Mouse (Mus musculus) testis, postnatal 10 days (tissue): ENCODE measurements at regions not wholly inside any gene's neighbourhood (a gene's known extent, or its start where the extent isn't known, plus 50 kb on each side); places are given as distances from the start of the nearest gene placed in this dataset.

ENCODE experiments used
- DNase-seq: peaks from one replicate; pipeline ENCODE4 v3.0.0; 2021; ENCODE audit warnings: low spot score

- no peak for DNase-seq
Measured at GRCm38 (mm10) chr13:97516731-97517130, 243.7 kb downstream of the Gm10260 start.

GRCm38 (mm10) chr13:97514421-97515066 is 245.9 kb downstream of the Gm10260 start:
- DNase-seq = no peak

GRCm38 (mm10) chr13:97512521-97512920 is 247.9 kb downstream of the Gm10260 start:
- DNase-seq = no peak

GRCm38 (mm10) chr13:97510431-97511261 is 249.8 kb downstream of the Gm10260 start:
- no peak for DNase-seq

GRCm38 (mm10) chr13:97504949-97505348 is 255.5 kb downstream of the Gm10260 start:
- DNase-seq = no peak

GRCm38 (mm10) chr13:97503955-97504739 is 256.3 kb downstream of the Gm10260 start:
- no peak for DNase-seq

GRCm38 (mm10) chr13:97503391-97503790 is 257.0 kb downstream of the Gm10260 start:
- DNase-seq = no peak

- DNase-seq = no peak
Measured at GRCm38 (mm10) chr13:97500155-97500554, 259.2 kb downstream of the Enc1 start.

GRCm38 (mm10) chr13:97498981-97499380 is 258.1 kb downstream of the Enc1 start:
- DNase-seq = no peak

- no peak for DNase-seq
Measured at GRCm38 (mm10) chr13:97497928-97498327, 257.0 kb downstream of the Enc1 start.

GRCm38 (mm10) chr13:97494770-97495169 is 253.9 kb downstream of the Enc1 start:
- DNase-seq = no peak

GRCm38 (mm10) chr13:97493836-97494235 is 252.9 kb downstream of the Enc1 start:
- DNase-seq = no peak

GRCm38 (mm10) chr13:97492958-97493735 is 252.2 kb downstream of the Enc1 start:
- no peak for DNase-seq

- no peak for DNase-seq
Measured at GRCm38 (mm10) chr13:97491865-97492847, 251.3 kb downstream of the Enc1 start.

- no peak for DNase-seq
Measured at GRCm38 (mm10) chr13:97490131-97490530, 249.2 kb downstream of the Enc1 start.

- no peak for DNase-seq
Measured at GRCm38 (mm10) chr13:97489721-97490120, 248.8 kb downstream of the Enc1 start.

- DNase-seq = no peak
Measured at GRCm38 (mm10) chr13:97489029-97489428, 248.1 kb downstream of the Enc1 start.

- no peak for DNase-seq
Measured at GRCm38 (mm10) chr13:97488518-97488917, 247.6 kb downstream of the Enc1 start.

GRCm38 (mm10) chr13:97487746-97488473 is 247.0 kb downstream of the Enc1 start:
- DNase-seq = no peak

- DNase-seq = no peak
Measured at GRCm38 (mm10) chr13:97486490-97486889, 245.6 kb downstream of the Enc1 start.
